Mouse (Mus musculus) forebrain, embryonic 12.5 days (tissue): Measurements from ENCODE around the gene Pole. TPM values are rescaled to one million over a fixed set of nuclear protein-coding genes. Genes with fewer than 3 reads are reported as not detected.

Experiments used
- ATAC-seq: fragments of 200-750 bp; cut with Nextera tagmentation; 2 replicates; pipeline ENCODE4 v1.8.0; 2017; ENCODE audit warnings: moderate TSS enrichment; ENCODE audit not compliant: low FRiP score
- H3K27ac ChIP-seq: fragments of 300-500 bp; sonication (generic); 2 replicates; pipeline ENCODE4 v1.5.1; 2016; ENCODE audit warnings: mild to moderate bottlenecking
- H3K27me3 ChIP-seq: fragments of 300-500 bp; sonication (generic); 2 replicates; pipeline ENCODE4 v1.6.1; 2016; ENCODE audit warnings: mild to moderate bottlenecking
- H3K36me3 ChIP-seq: fragments of 300-500 bp; sonication (generic); replicated peaks from 2 replicates; pipeline ENCODE4 v1.6.1; 2016; ENCODE audit warnings: mild to moderate bottlenecking
- H3K4me1 ChIP-seq: fragments of 300-500 bp; sonication (generic); 2 replicates; pipeline ENCODE4 v1.6.1; 2016
- H3K4me2 ChIP-seq: fragments of 300-500 bp; sonication (generic); 2 replicates; pipeline ENCODE4 v1.6.1; 2016; ENCODE audit warnings: mild to moderate bottlenecking, moderate library complexity
- H3K4me3 ChIP-seq: fragments of 300-500 bp; sonication (generic); replicated peaks from 2 replicates; pipeline ENCODE4 v1.5.1; 2016; ENCODE audit warnings: mild to moderate bottlenecking
- H3K9ac ChIP-seq: fragments of 300-500 bp; sonication (generic); 2 replicates; pipeline ENCODE4 v1.6.1; 2016; ENCODE audit warnings: mild to moderate bottlenecking
- H3K9me3 ChIP-seq: fragments of 300-500 bp; sonication (generic); 2 replicates; pipeline ENCODE4 v1.6.1; 2016
- WGBS: fragments of 180-500 bp; shearing (Covaris S2); methylation state at CpG from one replicate; pipeline ENCODE4 v1.1.7; 2016; 5-methylcytosine and 5-hydroxymethylcytosine counted together
- polyA plus RNA-seq: library from polyadenylated mRNA; unstranded; fragments of >200 nt; fragmentation: Nextera tagmentation; extraction: Ambion mirVana; gene quantifications from 2 replicates; pipeline ENCODE4 v1.2.1, GENCODE M21; 2016

Pole gene
- polyA plus RNA-seq, 1 experiment from 2014 or later, result 46.1 TPM

GRCm38 (mm10) chr5:110286446-110287083 lies 459 bp downstream of the Pole start:
- peak overlapping the region; percentile 81 for H3K4me3 ChIP-seq
- H3K9me3 ChIP-seq, result no peaks in the 10 kb centered on the region
- 2% methylated on average over 31 of the region's 31 CpGs for WGBS
- H3K36me3 ChIP-seq, result peaks cover 23% of the 10 kb centered on the region
- peak; percentile 76 for ATAC-seq
- H3K9ac ChIP-seq, result peak overlapping the region; percentile 80
- peak overlapping the region; percentile 56; the same call in 1 of the 2 replicates for H3K27ac ChIP-seq
- peaks cover 18% of the 10 kb centered on the region for H3K4me1 ChIP-seq
- peaks cover 20% of the 10 kb centered on the region for H3K27me3 ChIP-seq
- H3K4me2 ChIP-seq, result peak overlapping the region; percentile 92

- H3K27me3 ChIP-seq, result peaks cover 20% of the 10 kb centered on the region
- no peak overlapping the region for H3K27ac ChIP-seq
- no peaks in the 10 kb centered on the region for H3K9me3 ChIP-seq
- H3K4me3 ChIP-seq, result peak overlapping the region; percentile 81
- peaks cover 28% of the 10 kb centered on the region for H3K36me3 ChIP-seq
- H3K9ac ChIP-seq, result peak overlapping the region; percentile 80
- ATAC-seq, result no peak
- H3K4me1 ChIP-seq, result peaks cover 18% of the 10 kb centered on the region
- WGBS, result 74% methylated on average over 2 of the region's 2 CpGs
- H3K4me2 ChIP-seq, result peak overlapping the region; percentile 92
These were observed 974 bp downstream of the Pole start for GRCm38 (mm10) chr5:110287084-110287475.

- no peak for ATAC-seq
- no peak overlapping the region for H3K27ac ChIP-seq
- H3K27me3 ChIP-seq, result no peaks in the 10 kb centered on the region
- no peak overlapping the region for H3K4me2 ChIP-seq
- H3K4me1 ChIP-seq, result peaks cover 10% of the 10 kb centered on the region
- no peaks in the 10 kb centered on the region for H3K9me3 ChIP-seq
- no peak overlapping the region for H3K4me3 ChIP-seq
- 97% methylated on average over 1 of the region's 1 CpGs for WGBS
- no peak overlapping the region for H3K9ac ChIP-seq
- H3K36me3 ChIP-seq, result peaks cover 67% of the 10 kb centered on the region
These were observed 5.5 kb downstream of the Pole start for GRCm38 (mm10) chr5:110291649-110292048.

GRCm38 (mm10) chr5:110296637-110297036 lies 10.5 kb downstream of the Pole start:
- WGBS, result 87% methylated on average over 1 of the region's 1 CpGs
- Histone ChIP-seq H3K4me1 (no peaks in the 10 kb centered on the region), H3K4me3 (no peak overlapping the region), H3K36me3 (peaks cover 82% of the 10 kb centered on the region), H3K9ac (no peak overlapping the region), H3K27me3 (no peaks in the 10 kb centered on the region), H3K27ac (no peak overlapping the region), H3K9me3 (no peaks in the 10 kb centered on the region), H3K4me2 (no peak overlapping the region)
- no peak for ATAC-seq

DNA sequence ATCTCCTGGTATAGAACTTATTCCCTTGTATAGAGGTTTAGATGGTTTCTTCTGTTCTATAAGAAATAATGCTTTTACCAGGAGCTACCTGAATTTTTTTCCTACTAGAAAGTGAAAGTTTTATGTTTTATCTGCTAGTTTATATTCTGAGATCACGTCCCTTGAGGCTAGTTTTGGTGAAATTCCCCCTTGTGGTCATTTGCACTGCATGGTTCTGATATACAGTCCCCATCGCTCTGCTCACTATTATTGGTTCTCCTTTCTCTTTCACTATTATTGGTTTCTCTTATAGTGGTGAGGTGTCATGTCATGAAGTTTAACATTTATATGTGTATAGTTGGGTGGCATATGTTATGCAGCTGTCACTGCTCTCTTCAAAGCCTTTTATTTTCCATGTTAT lies 14.5 kb downstream of the Pole start:
- no peak for ATAC-seq
- no peak overlapping the region for H3K4me3 ChIP-seq
- no peak overlapping the region for H3K27ac ChIP-seq
- WGBS, result 91% methylated on average over 2 of the region's 2 CpGs
- peaks cover 86% of the 10 kb centered on the region for H3K36me3 ChIP-seq
- no peaks in the 10 kb centered on the region for H3K27me3 ChIP-seq
- no peaks in the 10 kb centered on the region for H3K4me1 ChIP-seq
- no peaks in the 10 kb centered on the region for H3K9me3 ChIP-seq
- no peak overlapping the region for H3K4me2 ChIP-seq
- H3K9ac ChIP-seq, result no peak overlapping the region

DNA sequence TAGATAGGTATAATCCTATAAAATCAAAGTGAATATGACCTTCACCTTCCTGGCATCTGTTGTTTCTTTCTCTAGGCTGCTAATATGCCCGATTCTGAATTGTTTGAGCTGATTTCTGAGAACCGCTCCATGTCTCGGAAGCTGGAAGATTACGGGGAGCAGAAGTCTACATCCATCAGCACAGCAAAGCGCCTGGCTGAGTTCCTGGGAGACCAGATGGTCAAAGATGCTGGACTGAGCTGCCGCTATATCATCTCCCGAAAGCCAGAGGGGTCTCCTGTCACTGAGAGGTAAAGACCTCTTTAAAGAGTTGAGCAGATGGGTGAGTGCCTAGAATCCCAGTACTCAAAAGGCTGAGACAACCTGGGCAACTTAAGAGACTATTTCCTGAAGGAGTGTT lies 22.8 kb downstream of the Pole start:
- Histone ChIP-seq H3K4me3 (no peak overlapping the region), H3K36me3 (peaks cover 89% of the 10 kb centered on the region), H3K4me2 (no peak overlapping the region), H3K27ac (no peak overlapping the region), H3K9ac (no peak overlapping the region), H3K4me1 (no peaks in the 10 kb centered on the region), H3K9me3 (no peaks in the 10 kb centered on the region), H3K27me3 (no peaks in the 10 kb centered on the region)
- 93% methylated on average over 7 of the region's 7 CpGs for WGBS
- ATAC-seq, result no peak

DNA sequence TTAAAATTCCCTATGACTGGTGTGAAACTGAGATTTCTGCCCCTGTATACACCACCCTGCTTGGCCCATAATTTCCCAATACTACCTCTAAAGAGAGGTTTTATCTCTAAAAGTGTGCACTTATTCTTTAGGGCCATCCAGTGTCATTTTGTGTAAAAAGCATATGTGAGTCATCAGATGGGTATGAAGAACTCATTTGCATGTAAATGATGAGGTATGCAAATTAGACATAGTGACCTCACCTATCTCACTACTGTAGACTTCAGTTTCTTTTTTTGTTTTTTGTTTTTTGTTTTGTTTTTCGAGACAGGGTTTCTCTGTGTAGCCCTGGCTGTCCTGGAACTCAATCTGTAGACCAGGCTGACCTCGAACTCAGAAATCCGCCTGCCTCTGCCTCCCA lies 27.0 kb downstream of the Pole start:
- Histone ChIP-seq H3K27ac (no peak overlapping the region), H3K27me3 (no peaks in the 10 kb centered on the region), H3K9me3 (no peaks in the 10 kb centered on the region), H3K4me2 (no peak overlapping the region), H3K9ac (no peak overlapping the region), H3K4me1 (no peaks in the 10 kb centered on the region), H3K36me3 (peaks cover 74% of the 10 kb centered on the region), H3K4me3 (no peak overlapping the region)
- no peak for ATAC-seq
- WGBS, result 81% methylated on average over 3 of the region's 3 CpGs

DNA sequence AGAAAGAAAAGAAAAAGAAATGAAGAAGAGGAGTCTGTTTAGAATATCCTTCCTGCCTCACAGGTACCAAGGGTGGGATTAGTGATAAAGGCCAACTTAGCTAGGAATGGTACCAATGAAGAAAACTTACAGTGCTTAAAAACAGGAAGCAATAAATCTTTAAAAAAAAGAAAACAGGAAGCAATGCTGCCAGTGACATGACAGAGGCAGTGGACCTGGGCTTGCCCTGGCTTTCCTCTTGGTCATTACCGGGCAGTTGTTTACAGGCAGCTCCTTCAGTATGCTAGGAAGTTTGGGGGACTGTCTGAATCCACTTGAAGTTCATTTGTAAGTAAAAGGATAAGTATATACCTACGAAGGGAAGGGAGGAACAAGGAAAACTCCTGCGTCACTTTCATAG lies 44.4 kb downstream of the Pole start:
- Histone ChIP-seq H3K27me3 (no peaks in the 10 kb centered on the region), H3K4me1 (no peaks in the 10 kb centered on the region), H3K27ac (no peak overlapping the region), H3K36me3 (peaks cover 91% of the 10 kb centered on the region), H3K9ac (no peak overlapping the region), H3K9me3 (no peaks in the 10 kb centered on the region), H3K4me3 (no peak overlapping the region), H3K4me2 (no peak overlapping the region)
- WGBS, result 91% methylated on average over 3 of the region's 3 CpGs
- no peak for ATAC-seq

GRCm38 (mm10) chr5:110338792-110339191 lies 52.7 kb downstream of the Pole start:
- H3K9me3 ChIP-seq, result no peaks in the 10 kb centered on the region
- WGBS, result 100% methylated on average over 2 of the region's 2 CpGs
- H3K4me1 ChIP-seq, result peaks cover 12% of the 10 kb centered on the region
- peaks cover 29% of the 10 kb centered on the region for H3K27me3 ChIP-seq
- no peak overlapping the region for H3K4me2 ChIP-seq
- no peak overlapping the region for H3K4me3 ChIP-seq
- H3K36me3 ChIP-seq, result peaks cover 50% of the 10 kb centered on the region
- no peak overlapping the region for H3K27ac ChIP-seq
- no peak for ATAC-seq
- no peak overlapping the region for H3K9ac ChIP-seq

DNA sequence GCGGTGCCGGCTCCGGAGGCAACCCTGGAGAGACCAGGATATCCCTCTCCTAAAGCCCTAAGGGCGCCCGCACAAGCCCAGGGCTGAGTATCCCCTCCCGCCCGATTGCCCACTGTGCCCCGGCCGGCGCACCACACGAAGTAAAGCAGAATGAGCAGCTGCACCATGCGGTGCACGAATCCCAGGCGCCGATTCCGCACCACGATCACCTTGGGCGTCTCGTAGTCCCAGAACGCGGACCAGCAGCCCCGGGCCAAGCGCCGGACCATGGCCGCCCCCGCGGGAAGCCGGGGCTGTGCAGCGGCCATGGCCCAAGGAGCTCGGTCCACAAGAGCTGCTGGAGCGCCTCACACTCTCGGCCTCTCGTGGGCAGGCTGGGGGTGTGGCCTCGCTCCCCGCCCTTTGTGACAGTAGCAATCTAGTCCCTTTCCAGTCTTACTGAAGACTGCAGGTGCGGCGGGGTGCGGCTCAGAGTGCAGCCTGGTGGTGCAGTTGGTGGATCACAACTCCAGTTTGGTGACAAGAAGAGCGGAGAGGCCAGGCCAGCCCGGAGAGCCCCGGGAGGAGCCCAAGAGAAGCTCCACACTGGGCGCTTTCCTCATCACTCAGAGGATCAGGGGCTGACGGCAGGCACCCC lies 56.7 kb downstream of the Pole start, which contains the start of gene P2rx2:
Gene P2rx2 (minus strand): TSS at position 565 of the 637 bp plus-strand sequence.
- WGBS, result 1% methylated on average over 43 of the region's 43 CpGs
- Histone ChIP-seq H3K27ac (no peak within 1 kb of the TSS), H3K27me3 (peaks cover 42% of the 10 kb centered on the region), H3K4me1 (peaks cover 12% of the 10 kb centered on the region), H3K36me3 (peaks cover 10% of the 10 kb centered on the region), H3K4me2 (peak within 1 kb of the TSS; percentile 92), H3K4me3 (peak within 1 kb of the TSS; percentile 54), H3K9ac (peak within 1 kb of the TSS; percentile 68), H3K9me3 (no peaks in the 10 kb centered on the region)
- ATAC-seq, result peak; percentile 78

- no peak within 1 kb of the TSS for H3K27ac ChIP-seq
- no peaks in the 10 kb centered on the region for H3K9me3 ChIP-seq
- no peaks in the 10 kb centered on the region for H3K36me3 ChIP-seq
- no peak within 1 kb of the TSS for H3K9ac ChIP-seq
- H3K27me3 ChIP-seq, result peaks cover 42% of the 10 kb centered on the region
- no peak within 1 kb of the TSS for H3K4me2 ChIP-seq
- H3K4me1 ChIP-seq, result peaks cover 12% of the 10 kb centered on the region
- WGBS, result 83% methylated on average over 4 of the region's 4 CpGs
- no peak within 1 kb of the TSS for H3K4me3 ChIP-seq
- ATAC-seq, result no peak
These were observed 58.4 kb downstream of the Pole start, which contains the start of gene Lrcol1 for GRCm38 (mm10) chr5:110344524-110344923. Gene Lrcol1 (plus strand): TSS chr5:110344730.

GRCm38 (mm10) chr5:110345553-110345952 lies 59.4 kb downstream of the Pole start:
- Histone ChIP-seq H3K4me2 (no peak overlapping the region), H3K4me3 (no peak overlapping the region), H3K27me3 (peaks cover 42% of the 10 kb centered on the region), H3K36me3 (no peaks in the 10 kb centered on the region), H3K9ac (no peak overlapping the region), H3K9me3 (no peaks in the 10 kb centered on the region), H3K4me1 (peaks cover 12% of the 10 kb centered on the region), H3K27ac (no peak overlapping the region)
- WGBS, result 84% methylated on average over 4 of the region's 4 CpGs
- no peak for ATAC-seq

- no peak overlapping the region for H3K9ac ChIP-seq
- no peaks in the 10 kb centered on the region for H3K36me3 ChIP-seq
- no peak overlapping the region for H3K4me2 ChIP-seq
- H3K27ac ChIP-seq, result no peak overlapping the region
- H3K4me1 ChIP-seq, result peaks cover 12% of the 10 kb centered on the region
- ATAC-seq, result no peak
- H3K27me3 ChIP-seq, result peaks cover 31% of the 10 kb centered on the region
- H3K4me3 ChIP-seq, result no peak overlapping the region
- WGBS, result 88% methylated on average over 8 of the region's 8 CpGs
- H3K9me3 ChIP-seq, result no peaks in the 10 kb centered on the region
These were observed 60.9 kb downstream of the Pole start for GRCm38 (mm10) chr5:110347006-110347405.
